In the genomic region with DNA sequence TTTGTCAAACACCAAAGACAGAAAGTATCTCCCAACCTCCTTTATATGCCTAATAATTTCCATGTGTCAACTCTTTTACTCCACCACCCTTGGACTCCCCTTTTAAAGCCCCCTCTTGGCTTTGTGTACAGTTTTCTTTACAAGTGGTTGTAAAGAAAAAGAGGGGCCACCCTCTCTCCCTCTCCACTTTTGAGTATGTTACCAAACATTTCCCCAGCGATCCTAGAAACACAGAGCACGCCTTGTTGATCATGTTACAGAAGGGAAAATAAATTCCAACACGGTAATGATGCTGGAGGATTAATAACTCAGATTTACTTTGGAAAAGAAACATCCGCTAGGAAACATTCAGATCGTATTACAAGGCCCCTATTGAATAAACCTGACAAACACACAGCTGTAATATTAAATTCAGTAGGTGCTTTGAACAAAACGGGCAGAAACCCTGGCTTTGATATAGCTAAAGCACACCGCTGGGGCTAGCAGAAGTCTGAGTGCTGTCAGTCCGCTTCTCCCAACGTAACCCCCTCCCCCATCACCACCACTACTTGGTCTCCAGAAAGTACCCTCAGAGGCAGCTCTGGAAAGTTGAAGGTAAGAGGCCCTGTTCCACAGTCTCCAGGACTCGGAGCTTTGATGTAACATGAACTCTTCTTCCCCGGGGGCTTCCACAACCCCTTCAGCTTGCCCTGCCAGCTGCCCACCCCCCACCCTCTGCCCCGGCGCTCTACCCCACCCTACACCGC, we compare ENCODE assay signal across 10 mouse cellular contexts. TPM values are rescaled to one million over a fixed set of nuclear protein-coding genes. Genes with fewer than 3 reads are reported as not detected.
DNase-seq lines count a peak whose midpoint lies in the region; ATAC-seq and TF ChIP-seq lines count a peak whose summit lies in the region.
"Had no signal": no experiment of that assay in that cellular context is flagged by ENCODE, and none has a peak within 500 bp of the region (broad histone marks: within the 10 kb centered on the region; RNA-seq: fewer than 3 reads in every experiment).

No protein-coding gene starts in this region.

- H3K36me3 ChIP-seq in hindbrain, embryonic 11.5 days (ENCODE audit: control insufficient read depth, insufficient read depth, low read length), result no peaks in the 10 kb centered on the region
- H3K36me3 ChIP-seq in liver, postnatal 0 days (replicated peaks; ENCODE audit: insufficient read depth, low read length), result no peaks in the 10 kb centered on the region

- DNase-seq in adrenal gland, postnatal 10 days, result peak; percentile 7
- no peak for DNase-seq in adrenal gland, adult 2 months
- DNase-seq in ES-CJ7 (ENCODE audit: low read depth, low spot score), result peak; percentile 39
- peak; percentile 60 for DNase-seq in hindbrain, embryonic 11.5 days (ENCODE audit: low spot score)
- DNase-seq in liver, postnatal 0 days, result no peak
- DNase-seq in urinary bladder, postnatal 14 days (ENCODE audit: low spot score), result no peak
- DNase-seq in layer of hippocampus, adult 9-10 months (ENCODE audit: low spot score), result no peak

- H3K27me3 ChIP-seq in hindbrain, embryonic 11.5 days (ENCODE audit: control insufficient read depth, insufficient read depth, low read length), result peaks cover 59% of the 10 kb centered on the region
- peaks cover 46% of the 10 kb centered on the region for H3K27me3 ChIP-seq in liver, postnatal 0 days (ENCODE audit: insufficient read depth, low read length)

- no peak for TF ChIP-seq CTCF in liver, postnatal 0 days (IDR thresholded peaks at IDR 0.05; ENCODE audit: low read depth)

- 0 out of 2 replicates have a peak, but pooled peaks cover 5% of the 10 kb centered on the region for H3K4me1 ChIP-seq in hindbrain, embryonic 11.5 days (replicated peaks; ENCODE audit: control insufficient read depth, insufficient read depth, low read length)
- peaks cover 2% of the 10 kb centered on the region; the same call in 1 of the 2 replicates for H3K4me1 ChIP-seq in liver, postnatal 0 days (ENCODE audit: insufficient read depth)

- no peak overlapping the region for H3K9ac ChIP-seq in hindbrain, embryonic 11.5 days (ENCODE audit: low read depth, low read length)
- peak overlapping the region; percentile 22; the same call in 1 of the 2 replicates for H3K9ac ChIP-seq in liver, postnatal 0 days (replicated peaks)

- H3K9me3 ChIP-seq in hindbrain, embryonic 11.5 days (ENCODE audit: control insufficient read depth, low read length), result no peaks in the 10 kb centered on the region
- no peaks in the 10 kb centered on the region for H3K9me3 ChIP-seq in liver, postnatal 0 days (ENCODE audit: low read length)

- 12% methylated on average over 14 of the region's 14 CpGs for WGBS in hindbrain, embryonic 11.5 days
- WGBS in liver, postnatal 0 days (ENCODE audit: insufficient replicate concordance), result 30% methylated on average over 14 of the region's 14 CpGs

- ATAC-seq in hindbrain, embryonic 11.5 days (ENCODE audit: low FRiP score), result no peak
- ATAC-seq in liver, postnatal 0 days, result no peak
- ATAC-seq in megakaryocyte-erythroid progenitor cell, adult 5-6 weeks (replicated peaks; ENCODE audit: low FRiP score, low TSS enrichment, poor library complexity, severe bottlenecking), result no peak

- peak overlapping the region; percentile 81 for H3K4me2 ChIP-seq in hindbrain, embryonic 11.5 days (replicated peaks; ENCODE audit: low read depth, low read length)
- H3K4me2 ChIP-seq in liver, postnatal 0 days (ENCODE audit: low read depth, low read length), result peak overlapping the region; percentile 80

- H3K4me3 ChIP-seq in hindbrain, embryonic 11.5 days (ENCODE audit: low read depth, low read length), result peak overlapping the region; percentile 48
- peak overlapping the region; percentile 53 for H3K4me3 ChIP-seq in liver, postnatal 0 days (ENCODE audit: low read depth, low read length)

- no peak overlapping the region for H3K27ac ChIP-seq in hindbrain, embryonic 11.5 days (ENCODE audit: low read depth, low read length)
- no peak overlapping the region for H3K27ac ChIP-seq in liver, postnatal 0 days (ENCODE audit: low read depth)

- no peak for TF ChIP-seq EP300 in liver, postnatal 0 days (IDR thresholded peaks at IDR 0.05; ENCODE audit: low read depth)

RNA-seq across cellular contexts. Expression of gene Bmp4, which starts 5.3 kb away (rescaled TPM):
- total RNA-seq in adrenal gland, postnatal 10 days (2021), result 10 to 100 TPM in 1 of 2 experiments, 1 to 10 TPM in 1; 8.6 to 10.3 TPM
- 10 to 100 TPM; 12.3 to 15.5 TPM for total RNA-seq in adrenal gland, adult 2 months (2021)
- 22.0 and 23.5 TPM in 2 replicates for polyA plus RNA-seq in adrenal gland, adult 2 months (2012; rRNA removed)
- 11.4 and 12.3 TPM in 2 replicates for polyA plus RNA-seq in hindbrain, embryonic 11.5 days (2014; fragmentation: Nextera tagmentation; extraction: Ambion mirVana)
- polyA plus RNA-seq in liver, postnatal 0 days (2015; fragmentation: Nextera tagmentation; extraction: Ambion mirVana), result 1.5 and 1.6 TPM in 2 replicates
- not detected in 2 replicates for total RNA-seq in megakaryocyte-erythroid progenitor cell, adult 5-6 weeks (2014; fragmentation: Nextera tagmentation)
- not detected in 2 replicates for total RNA-seq in megakaryocyte-erythroid progenitor cell, adult 5-6 weeks (2017)

RNA-seq across cellular contexts. Expression of gene Gm15217, which starts 5.9 kb away (rescaled TPM):
- total RNA-seq in adrenal gland, postnatal 10 days (2021), result not detected
- total RNA-seq in adrenal gland, adult 2 months (2021), result not detected
- polyA plus RNA-seq in adrenal gland, adult 2 months (2012; rRNA removed), result not detected in 2 replicates
- not detected in 2 replicates for polyA plus RNA-seq in hindbrain, embryonic 11.5 days (2014; fragmentation: Nextera tagmentation; extraction: Ambion mirVana)
- not detected in 2 replicates for polyA plus RNA-seq in liver, postnatal 0 days (2015; fragmentation: Nextera tagmentation; extraction: Ambion mirVana)
- total RNA-seq in megakaryocyte-erythroid progenitor cell, adult 5-6 weeks (2014; fragmentation: Nextera tagmentation), result not detected in 2 replicates
- total RNA-seq in megakaryocyte-erythroid progenitor cell, adult 5-6 weeks (2017), result not detected in 2 replicates
- polyA plus RNA-seq: brain, embryonic 14.5 days; large intestine, adult 2 months had no signal

Comparison
In these comparisons a context has a peak if more than half of its experiments do, and no peak if none do; other contexts are left out.
1. DNase-seq: peak in adrenal gland, postnatal 10 days (single experiment), ES-CJ7 (single experiment) and hindbrain, embryonic 11.5 days (single experiment); none in adrenal gland, adult 2 months (single experiment), liver, postnatal 0 days (single experiment), urinary bladder, postnatal 14 days (single experiment) and layer of hippocampus, adult 9-10 months (single experiment).
2. RNA of gene Bmp4, which starts 5.3 kb away (total RNA-seq): 12.3 to 15.5 TPM in adrenal gland, adult 2 months and 8.6 to 10.3 TPM in adrenal gland, postnatal 10 days; not detected in megakaryocyte-erythroid progenitor cell, adult 5-6 weeks; every median in the first group is over 4 times any median in the second.